Mouse (Mus musculus) spleen, postnatal 14 days (tissue): ENCODE data around the gene Ccnj.

Source experiments
- DNase-seq, 2 experiments: peaks; one replicate each; pipeline ENCODE4 v3.0.0; 2021 to 2022; ENCODE audit warnings: low spot score in 2 of 2

The Ccnj gene

DNA sequence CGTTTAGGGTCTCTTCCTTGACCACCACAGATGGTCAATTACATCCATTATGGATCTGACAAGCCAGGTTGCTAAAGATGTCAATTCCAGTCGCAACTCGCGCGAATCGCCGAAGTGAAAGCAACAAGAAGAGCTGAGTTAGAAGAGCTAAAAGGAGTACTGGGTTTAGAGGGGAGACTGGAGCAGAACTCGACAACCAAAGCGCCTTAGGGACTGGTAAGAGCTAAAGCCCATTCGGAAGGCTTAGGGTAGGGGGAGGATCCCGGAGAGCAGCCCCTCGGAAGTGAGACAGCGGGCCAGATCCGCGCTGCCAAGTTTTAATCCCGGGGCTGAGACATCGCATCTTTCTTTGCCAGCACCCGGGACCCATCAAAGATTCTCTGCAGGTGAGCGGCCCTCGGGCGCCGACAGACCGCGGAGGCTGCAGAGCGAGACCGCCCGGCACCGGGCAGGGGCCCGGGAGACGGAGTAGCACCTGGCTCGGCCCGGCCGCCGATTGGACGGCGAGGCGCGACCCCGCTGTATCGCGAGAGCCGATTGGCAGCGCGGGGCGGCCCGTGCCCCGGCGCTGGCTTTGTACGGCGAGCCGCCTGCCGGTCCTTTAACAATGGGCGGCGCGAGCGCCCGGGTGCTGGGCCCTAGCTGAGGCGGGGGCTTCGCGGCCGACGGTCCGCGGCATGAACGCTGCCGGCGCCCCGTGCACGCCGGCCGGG, at the start of gene Ccnj:
Gene Ccnj, plus strand, starts transcription at position 577 of the 713 bp plus-strand sequence.
- DNase-seq: peak; percentile 82 to 90

DNA sequence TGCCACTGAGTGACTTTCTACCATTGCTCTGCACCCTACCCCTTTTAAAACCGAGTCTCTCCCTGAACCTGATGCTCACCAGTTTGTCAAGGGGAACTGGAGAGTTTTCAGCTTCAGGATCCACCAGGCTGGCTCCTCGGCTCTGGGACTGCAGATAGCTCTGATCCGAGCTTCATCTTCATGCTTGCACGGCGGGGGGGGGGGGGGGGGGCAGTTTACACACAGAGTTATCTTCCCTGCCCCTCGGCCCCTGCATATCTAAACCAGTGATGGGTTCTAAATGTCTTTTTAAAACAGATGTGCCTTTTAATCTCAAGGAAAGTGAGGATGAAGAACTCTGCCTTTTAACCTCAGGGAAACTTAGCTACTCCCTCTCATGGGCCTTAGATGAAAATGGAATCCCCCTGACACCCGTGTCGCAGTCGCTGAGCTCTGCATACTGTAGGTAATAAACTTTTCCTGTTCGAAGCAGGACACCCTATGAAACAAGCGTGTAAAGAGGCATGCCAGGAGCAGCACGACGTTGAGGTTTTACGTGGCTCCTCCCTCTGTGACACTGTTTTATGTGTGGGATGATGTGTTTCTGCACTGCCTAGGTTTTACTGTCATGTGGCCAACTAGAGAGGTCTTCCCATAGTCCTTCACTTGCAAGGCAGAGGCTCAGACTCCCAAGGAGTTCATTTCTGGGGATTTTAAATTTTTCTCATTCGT, 42.9 kb upstream of the Ccnj start:
- DNase-seq: no peak

DNA sequence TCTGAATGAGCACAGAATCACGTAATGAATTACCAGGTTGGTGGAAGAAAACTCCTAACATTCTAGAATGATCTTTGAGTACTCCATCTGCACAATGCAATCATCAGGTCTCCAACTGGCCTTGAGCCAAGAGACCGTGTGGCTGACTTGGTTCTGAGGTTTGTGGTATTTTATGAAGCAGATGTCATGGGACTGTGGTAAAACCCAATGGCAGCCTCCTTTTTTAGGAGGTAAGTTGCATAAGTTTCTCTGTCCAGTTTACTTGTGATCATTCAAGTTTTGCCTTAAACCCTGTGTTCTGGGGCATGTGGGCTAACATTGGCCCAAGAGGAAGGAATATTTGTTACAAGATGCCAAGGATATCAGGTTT, 42.4 kb upstream of the Ccnj start:
- DNase-seq: no peak

DNA sequence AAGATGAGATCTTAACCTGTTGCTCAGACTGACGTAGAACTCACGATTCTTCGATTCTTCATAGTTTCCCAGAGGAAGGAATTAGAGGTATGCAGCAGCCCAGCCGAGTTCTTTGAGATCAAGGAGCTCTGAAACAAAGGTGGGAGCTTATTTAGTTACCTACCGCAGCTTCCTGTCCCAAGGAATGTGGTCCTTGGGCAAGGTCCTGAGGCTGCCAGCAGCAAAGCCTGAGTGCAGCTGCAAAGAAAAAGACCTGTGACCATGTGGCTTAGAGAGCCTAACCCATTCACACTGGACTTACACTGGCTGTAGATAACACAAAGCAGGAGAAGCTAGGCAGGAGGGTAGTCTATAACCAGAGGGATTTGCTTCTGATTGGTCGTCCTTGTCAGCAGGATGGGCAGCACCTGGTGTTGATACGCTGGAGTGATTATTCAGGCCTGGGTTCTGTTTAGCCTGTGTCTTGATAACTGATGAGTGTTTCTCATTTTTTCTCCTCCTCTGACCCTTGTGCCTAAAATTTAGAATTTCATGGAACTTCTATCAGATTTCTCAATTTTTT, 25.8 kb upstream of the Ccnj start:
- DNase-seq: peak in 1 of 2 experiments; percentile 0

DNA sequence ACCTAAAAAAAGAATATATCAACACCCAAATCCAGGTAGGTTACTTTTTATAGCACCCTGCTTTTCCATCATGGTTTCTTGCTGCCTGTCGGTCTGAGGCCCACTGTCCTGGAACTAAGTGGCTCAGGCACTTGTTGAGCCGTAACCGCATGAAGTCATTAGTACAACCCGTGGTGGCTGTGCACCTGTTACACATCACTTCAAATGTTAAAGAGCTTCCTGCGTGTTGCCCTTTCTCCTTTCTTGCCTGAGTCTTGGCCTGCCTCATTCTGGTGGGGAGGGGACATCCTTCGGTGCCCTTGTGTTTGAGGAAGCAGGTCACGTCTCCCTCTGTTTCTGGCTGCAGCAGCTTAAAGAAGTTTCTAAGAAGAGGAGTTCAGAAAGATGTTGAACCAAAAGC, 21.2 kb upstream of the Ccnj start:
- DNase-seq: no peak

DNA sequence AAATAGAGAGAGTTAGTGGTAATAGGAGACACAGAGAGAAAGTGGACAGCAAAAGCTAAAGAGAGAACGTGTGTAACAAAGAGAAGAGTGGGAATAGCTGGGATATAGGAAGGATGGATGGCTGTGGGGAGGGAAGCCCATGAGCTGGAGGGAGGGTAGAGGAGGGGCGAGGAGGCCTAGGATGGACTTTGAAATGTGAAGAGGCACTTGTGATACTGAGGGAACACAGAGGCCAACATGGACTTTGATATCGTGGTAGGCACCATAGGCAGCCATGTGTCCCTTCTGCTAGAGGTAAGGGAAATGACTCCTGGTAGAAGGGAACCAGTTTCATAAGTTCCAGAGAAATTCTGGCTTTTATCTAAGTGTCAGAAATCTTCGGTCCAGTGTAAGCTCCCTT, 19.2 kb upstream of the Ccnj start:
- DNase-seq: no peak

DNA sequence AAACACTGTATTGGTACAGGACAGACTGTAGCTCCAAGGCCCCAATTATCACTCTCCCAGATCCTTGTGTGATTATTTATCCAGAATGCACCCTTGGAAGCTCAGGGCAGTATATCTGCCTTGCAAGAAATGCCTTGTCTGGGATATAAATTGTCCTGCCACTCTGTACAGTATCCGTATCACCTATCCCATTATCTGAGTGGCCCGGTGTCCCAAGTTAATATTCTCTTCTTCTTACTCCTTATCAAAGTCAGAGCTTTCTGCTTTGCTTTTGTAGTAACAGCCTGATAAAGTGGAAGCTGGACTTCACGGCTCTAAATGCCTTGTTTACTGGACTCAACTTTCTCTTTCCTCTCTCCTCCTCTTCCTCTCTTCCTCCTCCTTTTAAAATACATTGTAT, 18.3 kb upstream of the Ccnj start:
- no peak for DNase-seq

DNA sequence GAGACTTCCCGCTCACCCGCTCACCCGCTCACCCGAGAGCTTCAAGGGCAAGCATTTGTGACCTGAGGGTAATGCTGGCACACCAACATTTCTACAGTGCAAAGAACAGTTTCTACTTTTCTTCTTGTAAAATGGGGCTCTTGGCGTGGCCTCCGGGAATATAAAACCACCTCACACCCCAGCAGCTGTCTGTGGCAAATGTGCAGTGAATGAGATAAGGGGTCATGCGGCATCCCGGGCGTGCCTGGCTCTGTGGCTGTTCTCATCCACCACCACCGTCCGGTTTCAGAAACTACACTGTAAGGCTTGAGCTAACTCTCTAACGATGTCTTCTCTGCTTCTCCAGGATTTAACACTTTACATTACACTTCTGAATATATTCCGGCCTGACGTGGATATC, 17.7 kb upstream of the Ccnj start:
- DNase-seq: peak; percentile 40 to 58

DNA sequence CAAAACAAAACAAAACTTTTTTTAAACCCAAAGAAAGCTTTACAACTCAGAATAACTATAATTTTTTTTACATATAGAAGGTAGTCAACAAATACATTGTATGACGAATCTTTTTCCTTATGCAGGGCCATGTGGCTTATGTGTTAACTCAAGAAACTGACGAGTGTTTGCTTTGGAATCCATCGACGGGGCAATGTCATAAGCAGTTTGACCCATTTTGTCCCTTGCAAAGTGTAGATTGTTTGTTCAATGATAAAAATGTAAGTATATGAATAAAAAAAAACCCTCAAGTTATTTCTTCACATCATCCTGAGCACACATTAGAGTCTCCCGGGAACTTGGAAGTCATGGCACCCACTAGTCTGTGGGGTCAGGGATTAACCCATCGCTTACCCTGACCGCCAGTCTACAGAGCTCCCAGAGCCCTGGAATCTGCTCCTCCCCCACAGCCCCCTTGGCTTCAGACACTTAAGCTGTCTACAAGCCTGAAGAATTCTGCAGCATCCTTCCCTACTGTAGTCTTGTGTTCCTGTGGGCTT, 15.4 kb upstream of the Ccnj start:
- DNase-seq: no peak

DNA sequence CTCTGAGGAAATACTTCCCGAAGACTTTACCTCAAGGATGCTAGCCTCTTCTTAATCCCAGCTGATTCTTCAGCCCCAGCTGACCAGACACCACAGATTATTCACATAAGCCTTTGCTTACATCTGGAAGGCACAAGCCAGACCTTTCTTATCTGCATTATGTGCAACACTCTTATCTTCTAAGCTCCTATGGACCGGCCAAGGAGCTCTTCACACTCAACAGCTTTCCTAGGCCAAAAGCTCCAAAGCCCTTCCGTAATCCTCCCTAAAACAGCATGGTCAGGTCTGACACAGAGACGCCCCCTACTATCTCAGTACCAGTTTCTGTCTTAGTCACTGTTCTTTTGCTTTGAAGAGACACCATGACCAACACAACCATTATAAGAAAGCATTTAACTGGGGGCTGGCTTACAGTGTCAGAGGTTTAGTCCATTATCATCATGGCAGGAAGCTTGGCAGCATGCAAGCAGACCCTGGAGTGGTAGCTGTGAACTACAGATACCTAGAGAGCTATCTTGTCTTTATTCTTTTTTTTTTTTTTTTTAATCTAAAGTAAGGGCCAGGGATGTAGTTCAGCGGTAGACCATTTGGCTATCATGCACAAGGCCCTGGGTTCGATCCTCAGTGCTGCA, 13.1 kb upstream of the Ccnj start:
- DNase-seq: no peak

DNA sequence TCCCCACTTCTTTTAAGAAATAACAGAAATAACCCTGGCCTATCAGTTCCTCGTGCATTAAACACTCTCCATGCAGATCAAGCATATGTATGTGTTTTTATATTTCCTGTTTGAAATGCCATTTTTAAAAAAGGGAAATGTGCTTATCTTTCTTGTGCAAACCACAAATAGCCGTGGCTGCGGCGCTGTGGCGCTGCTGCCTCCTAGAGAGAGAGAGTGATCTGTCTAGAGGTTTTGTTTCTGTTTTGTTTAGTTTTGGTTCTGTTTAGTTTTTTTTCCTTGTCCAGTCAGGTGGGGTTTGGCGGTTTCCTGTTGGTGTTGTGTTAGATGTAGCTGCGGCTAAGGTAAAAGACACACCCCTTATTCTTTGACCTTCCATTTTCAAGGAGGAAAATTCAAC, 12.3 kb upstream of the Ccnj start:
- DNase-seq: peak; percentile 39 to 57

DNA sequence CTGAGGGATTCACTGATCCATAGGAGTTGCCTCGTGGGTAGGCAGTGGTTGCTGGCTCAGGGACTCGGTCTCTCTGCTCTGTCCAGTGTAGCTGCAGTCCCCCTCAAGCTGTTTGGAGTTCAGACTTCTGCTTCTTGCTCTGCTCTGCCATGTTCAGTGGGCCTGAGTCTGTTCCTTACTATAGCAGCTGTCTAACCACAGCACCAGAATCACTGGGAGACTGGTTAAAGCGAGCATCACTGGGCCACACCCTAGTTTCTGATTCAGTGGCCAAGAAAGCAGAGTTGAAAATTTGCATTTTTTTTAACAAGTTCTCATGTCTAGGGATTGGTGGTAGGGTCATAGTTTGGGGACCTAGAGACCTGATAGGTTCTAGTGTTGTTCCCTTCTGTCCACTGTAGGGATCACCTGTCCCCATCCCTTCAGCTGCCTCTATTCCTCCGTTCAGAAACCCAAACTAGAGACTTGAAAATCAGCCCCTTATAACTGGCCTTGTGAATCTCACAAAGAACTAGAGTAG, 9.7 kb upstream of the Ccnj start:
- no peak for DNase-seq

DNA sequence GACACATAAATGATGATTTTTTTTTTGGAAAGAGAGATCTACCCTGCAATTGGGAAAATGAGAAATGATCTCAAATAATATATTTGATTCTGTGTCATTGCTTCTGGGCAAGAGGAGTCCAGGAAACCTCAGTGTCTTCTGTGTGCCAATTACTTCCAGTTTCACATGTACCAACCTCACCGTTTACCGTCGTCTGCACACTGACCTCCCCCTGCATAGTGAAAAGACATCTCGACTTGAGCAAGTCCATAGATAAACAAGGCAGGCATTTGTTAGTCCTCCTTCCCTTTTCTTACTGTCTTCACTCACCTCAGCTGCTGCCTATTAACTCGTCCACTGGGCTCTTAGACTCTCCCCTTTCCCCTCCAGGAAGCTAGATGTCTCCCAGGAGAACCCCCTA, 5.4 kb upstream of the Ccnj start:
- DNase-seq: no peak

DNA sequence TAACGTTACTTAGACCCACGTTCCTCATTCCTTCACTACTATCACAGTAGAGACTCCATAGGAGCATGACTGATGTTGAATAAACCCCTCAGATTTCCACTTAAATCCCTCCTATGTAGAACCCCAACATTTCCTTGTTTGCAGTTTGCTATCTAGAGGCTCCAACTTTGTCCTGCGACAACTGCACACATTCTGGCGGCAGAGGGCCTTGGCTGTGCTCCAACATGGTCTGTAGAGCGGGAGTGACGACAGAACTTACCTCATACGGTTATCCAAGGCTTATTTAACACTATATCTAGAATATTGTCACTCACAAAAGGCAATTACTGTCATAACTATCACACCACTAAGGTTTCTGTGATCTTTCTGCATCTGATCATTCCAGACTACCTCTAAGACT, 4.3 kb upstream of the Ccnj start:
- DNase-seq: no peak

DNA sequence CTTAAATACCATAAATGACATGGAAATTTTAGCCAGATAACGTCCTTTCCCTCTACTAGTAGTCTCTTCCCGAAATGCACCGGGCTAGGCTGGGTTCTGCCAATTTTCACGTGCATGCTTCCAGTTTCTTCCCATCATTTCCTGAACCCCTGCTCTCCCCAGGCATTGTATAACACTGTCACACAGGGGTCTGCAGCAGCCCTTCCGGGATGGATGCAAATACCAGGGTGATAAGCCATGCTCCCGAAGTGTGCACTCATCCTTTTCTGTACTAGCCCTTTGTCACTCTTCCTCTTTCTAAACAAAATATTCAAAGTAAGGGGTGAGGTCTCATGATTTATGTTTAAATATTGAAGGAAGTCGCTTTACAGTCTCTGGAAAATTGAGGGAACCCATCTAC, 881 bp upstream of the Ccnj start:
- DNase-seq: no peak

DNA sequence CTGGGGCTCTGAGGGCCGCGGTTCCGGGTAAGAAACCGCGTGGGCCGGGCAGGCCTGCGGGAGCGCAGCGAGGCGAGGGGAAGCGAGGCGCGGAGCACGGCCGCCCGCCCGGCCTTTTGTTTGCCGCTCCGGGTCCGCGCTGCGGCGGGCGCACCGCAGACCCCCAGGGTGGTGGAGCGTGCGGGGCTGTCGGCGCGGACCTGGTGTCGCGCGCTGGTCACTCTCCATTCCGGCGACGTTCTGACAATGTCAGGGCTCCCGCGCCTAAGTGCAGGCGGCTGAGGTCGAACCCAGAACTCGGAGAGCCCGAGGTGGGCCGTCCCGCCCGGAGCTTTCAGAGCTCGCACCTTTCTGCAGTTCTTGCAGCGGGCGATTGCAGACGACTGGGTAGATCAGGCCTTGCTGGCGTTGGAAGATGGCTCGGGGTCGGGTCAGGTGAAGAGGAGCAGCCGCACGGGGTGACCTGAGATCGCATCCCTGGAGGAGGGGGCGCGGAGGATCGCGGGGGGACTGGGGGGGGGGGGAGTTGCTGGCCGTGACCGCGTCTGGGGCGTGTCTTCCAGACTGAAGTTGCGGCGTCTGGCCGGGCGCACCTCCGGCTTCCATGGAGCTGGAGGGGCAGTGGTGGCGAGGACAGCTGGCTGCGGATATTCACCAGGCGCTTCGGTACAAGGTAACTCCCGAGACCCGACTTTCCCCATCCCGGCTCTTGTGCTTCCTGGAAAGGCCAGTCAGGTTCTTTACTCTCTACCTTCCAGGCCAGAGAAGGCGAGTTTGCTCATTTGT, 530 bp downstream of the Ccnj start:
- peak in 1 of 2 experiments; percentile 39 for DNase-seq

DNA sequence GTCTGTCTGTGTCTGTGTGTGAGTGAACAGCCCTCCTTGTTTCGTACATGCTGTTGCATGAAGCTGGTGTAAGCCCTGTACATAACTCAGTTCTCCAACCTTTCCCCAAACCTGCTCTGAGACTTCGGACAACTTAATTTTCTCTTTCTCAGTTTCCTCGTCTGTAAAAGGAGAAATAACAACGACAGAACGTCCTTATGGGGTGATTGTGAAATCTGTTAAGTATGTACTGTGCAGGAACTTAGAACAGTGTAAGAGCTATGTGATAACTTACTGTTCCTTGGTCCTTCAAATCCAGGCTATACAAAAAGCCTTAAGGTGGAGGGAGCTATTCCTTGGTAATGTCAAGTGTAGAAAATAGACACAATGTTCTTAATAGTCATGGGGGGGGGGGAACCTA, 1.3 kb downstream of the Ccnj start:
- DNase-seq: no peak

DNA sequence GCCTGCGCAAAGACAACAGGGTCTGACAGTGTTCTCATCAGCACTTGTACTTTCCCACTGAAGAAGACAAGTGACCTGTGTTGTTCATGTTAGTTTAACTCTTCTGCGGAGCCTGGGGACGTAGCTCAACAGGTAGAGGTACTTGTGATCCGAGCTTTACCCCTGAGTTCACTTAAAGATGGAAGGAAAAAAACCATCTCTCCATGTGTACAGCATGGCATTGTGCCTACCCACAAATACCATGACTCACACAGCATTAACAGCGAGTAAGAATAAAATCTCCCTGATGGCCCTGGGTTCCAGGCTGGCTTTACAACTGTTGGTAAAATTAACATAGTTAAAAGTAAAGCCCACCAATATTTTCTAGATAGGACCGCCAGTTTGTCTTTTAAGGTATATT, 3.4 kb downstream of the Ccnj start:
- DNase-seq: no peak

DNA sequence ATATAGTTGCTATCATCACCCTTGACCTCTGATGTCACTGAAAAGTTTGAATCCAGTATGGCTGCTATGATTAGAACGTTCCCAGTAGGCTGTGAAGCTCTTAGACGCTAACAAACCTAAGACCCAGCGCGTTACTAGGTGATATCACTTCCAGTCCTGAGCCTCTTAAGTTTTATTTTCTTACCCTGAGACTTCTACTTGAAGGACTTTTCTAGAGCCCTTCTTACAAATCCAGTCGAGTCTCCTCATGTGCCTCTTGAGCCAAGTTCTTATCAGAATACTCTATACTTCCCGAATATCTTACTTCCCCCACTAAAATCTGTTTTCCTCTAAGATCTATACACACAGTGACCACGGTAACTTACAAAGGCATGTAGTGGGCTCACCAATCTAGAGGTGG, 7.1 kb downstream of the Ccnj start:
- no peak for DNase-seq

DNA sequence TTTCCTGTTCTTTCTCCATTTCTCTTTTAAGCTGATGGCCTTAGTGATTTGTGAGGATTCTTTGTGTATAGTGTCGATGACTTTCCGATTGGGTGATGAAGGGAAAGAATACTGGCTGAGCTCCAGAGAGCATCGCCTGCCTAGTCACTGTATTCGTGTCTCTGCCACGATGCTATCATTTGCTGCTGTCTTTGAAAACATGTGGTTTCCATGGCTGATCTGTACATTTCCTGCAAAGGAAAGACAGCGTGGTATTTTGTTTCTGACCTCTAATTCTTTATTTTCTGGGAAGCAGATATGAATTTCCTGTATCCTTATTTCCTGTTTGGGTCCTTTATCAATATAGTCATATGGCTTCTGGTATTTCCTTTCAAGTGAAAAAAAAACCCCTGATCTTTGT, 9.2 kb downstream of the Ccnj start:
- no peak for DNase-seq

DNA sequence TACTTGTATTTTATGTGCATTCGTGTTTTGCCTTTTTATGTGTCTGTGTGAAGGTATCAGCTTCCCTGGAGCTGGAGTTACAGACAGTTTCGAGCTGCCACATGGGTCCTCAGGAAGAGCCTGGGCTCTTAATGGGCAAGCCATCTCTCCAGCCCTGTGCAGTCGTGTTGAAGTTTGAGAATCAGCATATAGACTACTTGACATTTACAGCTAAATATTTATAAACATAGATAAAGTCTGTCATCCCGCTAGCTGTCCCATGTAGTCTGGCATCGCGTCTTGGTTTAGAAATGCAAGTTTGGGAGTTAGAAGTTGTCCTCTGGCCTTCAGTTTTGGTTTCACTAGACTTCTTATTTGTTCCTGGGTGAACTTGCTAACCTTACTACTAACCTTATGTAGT, 10.0 kb downstream of the Ccnj start:
- DNase-seq: no peak

DNA sequence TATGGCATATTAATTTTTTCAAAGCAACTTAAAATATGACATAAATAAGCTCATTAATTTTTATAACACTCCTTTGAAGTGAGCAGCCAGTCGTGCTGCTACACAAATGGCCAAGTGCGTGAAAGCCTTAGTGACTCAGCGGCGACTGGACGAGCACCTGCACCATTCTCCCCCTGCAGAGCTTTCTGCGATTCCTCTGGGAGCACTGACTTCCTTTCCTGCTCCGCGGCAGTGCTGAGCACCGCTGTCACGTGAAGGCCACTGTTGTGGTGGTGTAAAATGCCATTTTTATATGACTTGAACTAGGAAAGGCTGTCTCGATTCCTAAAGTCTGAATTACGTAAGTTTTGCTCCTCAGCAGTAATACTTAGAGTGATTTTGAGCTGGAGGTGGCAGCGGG, 10.5 kb downstream of the Ccnj start:
- no peak for DNase-seq
